12 mouse cellular contexts compared by ENCODE assay signal in the genomic region with DNA sequence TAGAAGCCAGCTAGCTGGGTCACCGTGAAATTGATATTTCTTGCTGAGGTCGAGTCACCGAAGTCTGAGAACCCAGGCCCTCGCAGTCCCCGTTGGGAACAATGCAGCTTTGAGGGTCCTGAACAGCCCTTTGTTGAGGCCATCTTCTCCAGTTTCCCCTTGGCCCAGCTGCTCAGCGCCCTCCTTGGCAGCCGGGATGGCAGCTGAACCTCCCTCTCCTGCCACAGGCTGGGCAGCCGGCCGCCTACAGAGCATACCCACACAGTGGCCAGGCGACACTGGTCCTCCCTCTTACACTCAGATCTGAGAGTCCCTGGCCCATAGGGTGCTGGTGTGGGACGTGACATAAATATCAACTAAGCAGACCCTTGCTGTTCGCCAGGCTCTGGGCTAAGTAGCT. TPM values are rescaled to one million over a fixed set of nuclear protein-coding genes. Genes with fewer than 3 reads are reported as not detected.
DNase-seq lines count a peak whose midpoint lies in the region; ATAC-seq and TF ChIP-seq lines count a peak whose summit lies in the region.
"Had no signal": no experiment of that assay in that cellular context is flagged by ENCODE, and none has a peak within 500 bp of the region (broad histone marks: within the 10 kb centered on the region; RNA-seq: fewer than 3 reads in every experiment).

No protein-coding gene starts in this region.

- H3K27ac ChIP-seq in layer of hippocampus, adult 2 months, result peak overlapping the region; percentile 61; the same call in 1 of the 2 replicates
- 0 out of 2 replicates have a peak overlapping the region, but pooled peaks have one; percentile 4 for H3K27ac ChIP-seq in embryonic facial prominence, embryonic 11.5 days (replicated peaks; ENCODE audit: low read depth, low read length)
- H3K27ac ChIP-seq in hindbrain, embryonic 11.5 days (ENCODE audit: low read depth, low read length), result peak overlapping the region; percentile 77
- no peak overlapping the region for H3K27ac ChIP-seq in midbrain, embryonic 16.5 days (ENCODE audit: low read length)
- H3K27ac ChIP-seq: lung, embryonic 15.5 days had no signal

- peaks cover 2% of the 10 kb centered on the region; the same call in 1 of the 2 replicates for H3K36me3 ChIP-seq in embryonic facial prominence, embryonic 11.5 days (replicated peaks; ENCODE audit: control insufficient read depth, insufficient read depth, low read depth, low read length)
- H3K36me3 ChIP-seq in hindbrain, embryonic 11.5 days (ENCODE audit: control insufficient read depth, insufficient read depth, low read length), result peaks cover 5% of the 10 kb centered on the region; the same call in 1 of the 2 replicates
- H3K36me3 ChIP-seq in midbrain, embryonic 16.5 days (ENCODE audit: control insufficient read depth, insufficient read depth, low read length), result peaks cover 14% of the 10 kb centered on the region; the same call in 1 of the 2 replicates
- H3K36me3 ChIP-seq: lung, embryonic 15.5 days had no signal

- H3K9me3 ChIP-seq in embryonic facial prominence, embryonic 11.5 days (replicated peaks; ENCODE audit: control insufficient read depth, low read length), result no peaks in the 10 kb centered on the region
- no peaks in the 10 kb centered on the region for H3K9me3 ChIP-seq in hindbrain, embryonic 11.5 days (ENCODE audit: control insufficient read depth, low read length)
- no peaks in the 10 kb centered on the region for H3K9me3 ChIP-seq in midbrain, embryonic 16.5 days (replicated peaks; ENCODE audit: control insufficient read depth, low read length, poor library complexity, severe bottlenecking)
- H3K9me3 ChIP-seq: lung, embryonic 15.5 days had no signal

- DNase-seq in layer of hippocampus, adult 2 months (ENCODE audit: low spot score in 2 of 2), result no peak
- no peak for DNase-seq in layer of hippocampus, adult 8-10 months (ENCODE audit: low spot score in 2 of 2)
- no peak for DNase-seq in embryonic facial prominence, embryonic 11.5 days (ENCODE audit: low spot score)
- DNase-seq in hindbrain, embryonic 11.5 days (ENCODE audit: low spot score), result peak; percentile 33
- DNase-seq in adrenal gland, adult 8-10 months, result no peak
- DNase-seq in spleen, postnatal 4 days (ENCODE audit: low spot score in 2 of 2), result no peak
- DNase-seq: kidney, adult 18-20 months had no signal

- H3K27me3 ChIP-seq in embryonic facial prominence, embryonic 11.5 days (ENCODE audit: control insufficient read depth, insufficient read depth, low read length), result no peaks in the 10 kb centered on the region
- no peaks in the 10 kb centered on the region for H3K27me3 ChIP-seq in hindbrain, embryonic 11.5 days (ENCODE audit: control insufficient read depth, insufficient read depth, low read length)
- no peaks in the 10 kb centered on the region for H3K27me3 ChIP-seq in midbrain, embryonic 16.5 days (ENCODE audit: control insufficient read depth, insufficient read depth, low read depth, low read length)
- H3K27me3 ChIP-seq: lung, embryonic 15.5 days had no signal

- WGBS in embryonic facial prominence, embryonic 11.5 days, result 49% methylated on average over 12 of the region's 12 CpGs
- 58% methylated on average over 12 of the region's 12 CpGs for WGBS in hindbrain, embryonic 11.5 days
- WGBS in midbrain, embryonic 16.5 days, result 64% methylated on average over 12 of the region's 12 CpGs

- peak; percentile 15; the same call in 1 of the 2 replicates for ATAC-seq in embryonic facial prominence, embryonic 11.5 days (replicated peaks; ENCODE audit: insufficient number of reproducible peaks, low FRiP score, low TSS enrichment, low read depth)
- no peak for ATAC-seq in hindbrain, embryonic 11.5 days (ENCODE audit: low FRiP score)
- 0 out of 2 replicates have a peak, but pooled peaks have one; percentile 50 for ATAC-seq in midbrain, embryonic 16.5 days

- 0 out of 2 replicates have a peak overlapping the region, but pooled peaks have one; percentile 22 for H3K9ac ChIP-seq in embryonic facial prominence, embryonic 11.5 days (replicated peaks; ENCODE audit: low read length)
- H3K9ac ChIP-seq in hindbrain, embryonic 11.5 days (ENCODE audit: low read depth, low read length), result no peak overlapping the region
- H3K9ac ChIP-seq in midbrain, embryonic 16.5 days (ENCODE audit: low read depth, low read length), result no peak overlapping the region
- H3K9ac ChIP-seq: lung, embryonic 15.5 days had no signal

- no peak overlapping the region for H3K4me3 ChIP-seq in layer of hippocampus, adult 2 months
- no peak overlapping the region for H3K4me3 ChIP-seq in embryonic facial prominence, embryonic 11.5 days (ENCODE audit: low read depth, low read length)
- no peak overlapping the region for H3K4me3 ChIP-seq in hindbrain, embryonic 11.5 days (ENCODE audit: low read depth, low read length)
- H3K4me3 ChIP-seq in midbrain, embryonic 16.5 days (ENCODE audit: low read depth, low read length), result no peak overlapping the region
- H3K4me3 ChIP-seq: lung, embryonic 15.5 days had no signal

- TF ChIP-seq CTCF in layer of hippocampus, adult 2 months (conservative IDR thresholded peaks at IDR 0.05), result no peak

- no peaks in the 10 kb centered on the region for H3K4me1 ChIP-seq in embryonic facial prominence, embryonic 11.5 days (ENCODE audit: control insufficient read depth, insufficient read depth, low read length)
- H3K4me1 ChIP-seq in hindbrain, embryonic 11.5 days (replicated peaks; ENCODE audit: control insufficient read depth, insufficient read depth, low read length), result no peaks in the 10 kb centered on the region
- H3K4me1 ChIP-seq in midbrain, embryonic 16.5 days (ENCODE audit: control insufficient read depth, insufficient read depth, low read length), result peaks cover under 1% of the 10 kb centered on the region; the same call in 1 of the 2 replicates
- H3K4me1 ChIP-seq: lung, embryonic 15.5 days had no signal

- H3K4me2 ChIP-seq in embryonic facial prominence, embryonic 11.5 days (ENCODE audit: low read depth, low read length), result no peak overlapping the region
- 0 out of 2 replicates have a peak overlapping the region, but pooled peaks have one; percentile 17 for H3K4me2 ChIP-seq in hindbrain, embryonic 11.5 days (replicated peaks; ENCODE audit: low read depth, low read length)
- no peak overlapping the region for H3K4me2 ChIP-seq in midbrain, embryonic 16.5 days (ENCODE audit: low read length)
- H3K4me2 ChIP-seq: lung, embryonic 15.5 days had no signal

RNA-seq across cellular contexts. Expression of a gene that starts 6.9 kb away (rescaled TPM):
- total RNA-seq in layer of hippocampus, adult 2 months (2021), result 10 to 100 TPM; 25.6 to 27.2 TPM
- 10 to 100 TPM; 23.0 to 25.5 (median 24.7) TPM for total RNA-seq in layer of hippocampus, adult 8-10 months (2022)
- 33.4 and 41.0 TPM in 2 replicates for polyA plus RNA-seq in embryonic facial prominence, embryonic 11.5 days (2014; fragmentation: Nextera tagmentation; extraction: Ambion mirVana)
- polyA plus RNA-seq in hindbrain, embryonic 11.5 days (2014; fragmentation: Nextera tagmentation; extraction: Ambion mirVana), result 42.0 and 43.7 TPM in 2 replicates
- polyA plus RNA-seq in midbrain, embryonic 16.5 days (2015; fragmentation: Nextera tagmentation; extraction: Ambion mirVana), result 52.0 and 64.7 TPM in 2 replicates
- 10 to 100 TPM; 32.0 to 52.2 (median 39.6) TPM for total RNA-seq in adrenal gland, adult 8-10 months (2022)

RNA-seq across cellular contexts. Expression of a gene that starts 7.6 kb away (rescaled TPM):
- total RNA-seq in layer of hippocampus, adult 2 months (2021), result 100 to 1,000 TPM; 128 to 139 TPM
- total RNA-seq in layer of hippocampus, adult 8-10 months (2022), result 100 to 1,000 TPM; 129 to 157 (median 142) TPM
- 65.6 and 67.2 TPM in 2 replicates for polyA plus RNA-seq in embryonic facial prominence, embryonic 11.5 days (2014; fragmentation: Nextera tagmentation; extraction: Ambion mirVana)
- polyA plus RNA-seq in hindbrain, embryonic 11.5 days (2014; fragmentation: Nextera tagmentation; extraction: Ambion mirVana), result 79.1 and 80.3 TPM in 2 replicates
- 117 and 121 TPM in 2 replicates for polyA plus RNA-seq in midbrain, embryonic 16.5 days (2015; fragmentation: Nextera tagmentation; extraction: Ambion mirVana)
- 10 to 100 TPM; 73.9 to 96.2 (median 84.3) TPM for total RNA-seq in adrenal gland, adult 8-10 months (2022)

RNA-seq across cellular contexts. Expression of a gene that starts 14.6 kb away (rescaled TPM):
- 1 to 10 TPM; 2.6 to 4.5 TPM for total RNA-seq in layer of hippocampus, adult 2 months (2021)
- total RNA-seq in layer of hippocampus, adult 8-10 months (2022), result 1 to 10 TPM; 2.5 to 5.3 (median 3.8) TPM
- polyA plus RNA-seq in embryonic facial prominence, embryonic 11.5 days (2014; fragmentation: Nextera tagmentation; extraction: Ambion mirVana), result 2.3 and 3.2 TPM in 2 replicates
- 2.5 and 2.7 TPM in 2 replicates for polyA plus RNA-seq in hindbrain, embryonic 11.5 days (2014; fragmentation: Nextera tagmentation; extraction: Ambion mirVana)
- 2.2 and 2.9 TPM in 2 replicates for polyA plus RNA-seq in midbrain, embryonic 16.5 days (2015; fragmentation: Nextera tagmentation; extraction: Ambion mirVana)
- total RNA-seq in adrenal gland, adult 8-10 months (2022), result 1 to 10 TPM; 1.9 to 4.4 (median 2.8) TPM

RNA-seq across cellular contexts. Expression of a gene that starts 18.2 kb away (rescaled TPM):
- total RNA-seq in layer of hippocampus, adult 2 months (2021), result under 1 TPM; 0.34 to 0.36 TPM
- total RNA-seq in layer of hippocampus, adult 8-10 months (2022), result 1 to 10 TPM in 2 of 4 experiments, under 1 TPM in 2; 0.32 to 1.4 (median 0.87) TPM
- polyA plus RNA-seq in embryonic facial prominence, embryonic 11.5 days (2014; fragmentation: Nextera tagmentation; extraction: Ambion mirVana), result 1.5 and 2.0 TPM in 2 replicates
- polyA plus RNA-seq in hindbrain, embryonic 11.5 days (2014; fragmentation: Nextera tagmentation; extraction: Ambion mirVana), result 0.97 and 1.2 TPM in 2 replicates
- polyA plus RNA-seq in midbrain, embryonic 16.5 days (2015; fragmentation: Nextera tagmentation; extraction: Ambion mirVana), result 0.61 and 0.95 TPM in 2 replicates
- not detected for total RNA-seq in adrenal gland, adult 8-10 months (2022)
- total RNA-seq: ES-E14 had no signal
- polyA plus RNA-seq: forebrain, embryonic 11.5 days; heart, embryonic 14.5 days; lung, embryonic 15.5 days had no signal

RNA-seq across cellular contexts. Expression of a gene that starts 32.4 kb away (rescaled TPM):
- 10 to 100 TPM; 13.9 to 14.3 TPM for total RNA-seq in layer of hippocampus, adult 2 months (2021)
- total RNA-seq in layer of hippocampus, adult 8-10 months (2022), result 10 to 100 TPM; 11.2 to 13.9 (median 12.0) TPM
- polyA plus RNA-seq in embryonic facial prominence, embryonic 11.5 days (2014; fragmentation: Nextera tagmentation; extraction: Ambion mirVana), result 28.2 and 29.9 TPM in 2 replicates
- 27.2 and 27.7 TPM in 2 replicates for polyA plus RNA-seq in hindbrain, embryonic 11.5 days (2014; fragmentation: Nextera tagmentation; extraction: Ambion mirVana)
- 15.6 and 16.4 TPM in 2 replicates for polyA plus RNA-seq in midbrain, embryonic 16.5 days (2015; fragmentation: Nextera tagmentation; extraction: Ambion mirVana)
- total RNA-seq in adrenal gland, adult 8-10 months (2022), result 10 to 100 TPM; 18.0 to 26.2 (median 20.3) TPM
